Mouse (Mus musculus) intestine, embryonic 14.5 days (tissue): ENCODE measurements around the gene Vim. TPM values are rescaled to one million over a fixed set of nuclear protein-coding genes. Genes with fewer than 3 reads are reported as not detected.

Experiments
- ATAC-seq: fragments of 200-750 bp; cut with Nextera tagmentation; replicated peaks from 2 replicates; pipeline ENCODE4 v1.8.0; 2017; ENCODE audit warnings: low read depth, moderate number of reproducible peaks, moderate TSS enrichment, moderate library complexity; ENCODE audit not compliant: low FRiP score, low TSS enrichment
- DNase-seq: peaks from one replicate; pipeline ENCODE4 v3.0.0-alpha.2; 2018; ENCODE audit warnings: low spot score
- H3K27ac ChIP-seq: fragments of 300-500 bp; sonication (generic); 2 replicates; pipeline ENCODE4 v1.5.1; 2014; ENCODE audit warnings: low read depth, mild to moderate bottlenecking, control low read depth
- H3K27me3 ChIP-seq: fragments of 300-500 bp; sonication (generic); replicated peaks from 2 replicates; pipeline ENCODE4 v1.6.1; 2014; ENCODE audit warnings: low read length, control low read depth; ENCODE audit not compliant: control insufficient read depth, insufficient read depth
- H3K36me3 ChIP-seq: fragments of 300-500 bp; sonication (generic); 2 replicates; pipeline ENCODE4 v1.6.1; 2014; ENCODE audit warnings: low read length, control low read depth; ENCODE audit not compliant: control insufficient read depth, insufficient read depth
- H3K4me1 ChIP-seq: fragments of 300-500 bp; sonication (generic); replicated peaks from 2 replicates; pipeline ENCODE4 v1.6.1; 2014; ENCODE audit warnings: low read length, control low read depth, mixed read lengths; ENCODE audit not compliant: control insufficient read depth, insufficient read depth
- H3K4me2 ChIP-seq: fragments of 300-500 bp; sonication (generic); 2 replicates; pipeline ENCODE4 v1.6.1; 2014; ENCODE audit warnings: low read length
- H3K4me3 ChIP-seq: fragments of 300-500 bp; sonication (generic); 2 replicates; pipeline ENCODE4 v1.5.1; 2014; ENCODE audit warnings: low read depth, low read length, control low read depth, mixed read lengths
- H3K9ac ChIP-seq: fragments of 300-500 bp; sonication (generic); 2 replicates; pipeline ENCODE4 v1.6.1; 2014; ENCODE audit warnings: mild to moderate bottlenecking, low read length
- H3K9me3 ChIP-seq: fragments of 300-500 bp; sonication (generic); 2 replicates; pipeline ENCODE4 v1.6.1; 2016; ENCODE audit warnings: low read length, control low read depth; ENCODE audit not compliant: control insufficient read depth
- WGBS: fragments of 180-500 bp; shearing (Covaris S2); extraction: QIAGEN DNeasy Blood & Tissue Kit; methylation state at CpG from one replicate; pipeline ENCODE4 v1.1.7; 2014; 5-methylcytosine and 5-hydroxymethylcytosine counted together
- polyA plus RNA-seq: library from polyadenylated mRNA; unstranded; fragments of >200 nt; fragmentation: Nextera tagmentation; extraction: Ambion mirVana; gene quantifications from 2 replicates; pipeline ENCODE4 v1.2.1, GENCODE M21; 2014

Vim gene
- polyA plus RNA-seq, 1 experiment from 2014 or later = 503 TPM

GRCm38 (mm10) chr2:13538258-13538657, 35.5 kb upstream of the Vim start:
- WGBS = 89% methylated on average over 2 of the region's 2 CpGs
- Histone ChIP-seq H3K9ac (no peak overlapping the region), H3K27ac (no peak overlapping the region), H3K4me3 (no peak overlapping the region), H3K4me2 (no peak overlapping the region), H3K27me3 (no peaks in the 10 kb centered on the region), H3K36me3 (no peaks in the 10 kb centered on the region), H3K9me3 (no peaks in the 10 kb centered on the region), H3K4me1 (peaks cover 3% of the 10 kb centered on the region; the same call in 1 of the 2 replicates)
- ATAC-seq = no peak
- DNase-seq = no peak

GRCm38 (mm10) chr2:13538704-13539377, 34.9 kb upstream of the Vim start:
- WGBS = 38% methylated on average over 6 of the region's 6 CpGs
- Histone ChIP-seq H3K9me3 (no peaks in the 10 kb centered on the region), H3K4me1 (peaks cover 6% of the 10 kb centered on the region; the same call in 1 of the 2 replicates), H3K27me3 (no peaks in the 10 kb centered on the region), H3K4me2 (no peak overlapping the region), H3K4me3 (no peak overlapping the region), H3K36me3 (no peaks in the 10 kb centered on the region), H3K9ac (no peak overlapping the region), H3K27ac (no peak overlapping the region)
- DNase-seq = no peak
- ATAC-seq = no peak

GRCm38 (mm10) chr2:13539860-13540259, 33.9 kb upstream of the Vim start:
- no peak overlapping the region for H3K9ac ChIP-seq
- H3K27me3 ChIP-seq = no peaks in the 10 kb centered on the region
- H3K4me2 ChIP-seq = no peak overlapping the region
- no peaks in the 10 kb centered on the region for H3K9me3 ChIP-seq
- H3K4me1 ChIP-seq = peaks cover 6% of the 10 kb centered on the region; the same call in 1 of the 2 replicates
- no peak for ATAC-seq
- H3K27ac ChIP-seq = no peak overlapping the region
- DNase-seq = no peak
- no peak overlapping the region for H3K4me3 ChIP-seq
- H3K36me3 ChIP-seq = no peaks in the 10 kb centered on the region
- WGBS = 91% methylated on average over 1 of the region's 1 CpGs

- WGBS = 33% methylated on average over 8 of the region's 8 CpGs
- DNase-seq (no peak), ATAC-seq (no peak; the same call in 1 of the 2 replicates)
- Histone ChIP-seq H3K9ac (peak overlapping the region; percentile 61), H3K4me3 (peak overlapping the region; percentile 57), H3K4me2 (peak overlapping the region; percentile 52), H3K9me3 (no peaks in the 10 kb centered on the region), H3K27me3 (no peaks in the 10 kb centered on the region), H3K4me1 (peaks cover 4% of the 10 kb centered on the region; the same call in 1 of the 2 replicates), H3K27ac (peak overlapping the region; percentile 91), H3K36me3 (no peaks in the 10 kb centered on the region)
Measured at GRCm38 (mm10) chr2:13543519-13544124, 30.1 kb upstream of the Vim start.

GRCm38 (mm10) chr2:13544193-13544824, 29.4 kb upstream of the Vim start, which contains the start of gene Trdmt1:
Gene Trdmt1 (minus strand): TSS chr2:13544668.
- Histone ChIP-seq H3K27ac (peak within 1 kb of the TSS; percentile 91), H3K9ac (peak within 1 kb of the TSS; percentile 61), H3K4me2 (peak within 1 kb of the TSS; percentile 52), H3K9me3 (no peaks in the 10 kb centered on the region), H3K4me3 (peak within 1 kb of the TSS; percentile 57), H3K36me3 (no peaks in the 10 kb centered on the region), H3K4me1 (peaks cover 4% of the 10 kb centered on the region; the same call in 1 of the 2 replicates), H3K27me3 (no peaks in the 10 kb centered on the region)
- ATAC-seq = peak; percentile 98
- peak; percentile 95 for DNase-seq
- WGBS = under 1% methylated on average over 39 of the region's 39 CpGs

- Histone ChIP-seq H3K4me2 (no peak overlapping the region), H3K27me3 (no peaks in the 10 kb centered on the region), H3K9ac (no peak overlapping the region), H3K9me3 (no peaks in the 10 kb centered on the region), H3K4me3 (no peak overlapping the region), H3K36me3 (no peaks in the 10 kb centered on the region), H3K4me1 (peaks cover 1% of the 10 kb centered on the region; the same call in 1 of the 2 replicates), H3K27ac (no peak overlapping the region)
- no peak for DNase-seq
- 73% methylated on average over 3 of the region's 3 CpGs for WGBS
- ATAC-seq = no peak
Measured at GRCm38 (mm10) chr2:13548749-13549148, 25.0 kb upstream of the Vim start.

- H3K4me1 ChIP-seq = peaks cover 3% of the 10 kb centered on the region; the same call in 1 of the 2 replicates
- H3K4me2 ChIP-seq = no peak overlapping the region
- ATAC-seq (no peak), DNase-seq (no peak)
- no peak overlapping the region for H3K4me3 ChIP-seq
- H3K36me3 ChIP-seq = no peaks in the 10 kb centered on the region
- no peak overlapping the region for H3K27ac ChIP-seq
- H3K27me3 ChIP-seq = no peaks in the 10 kb centered on the region
- no peaks in the 10 kb centered on the region for H3K9me3 ChIP-seq
- 53% methylated on average over 2 of the region's 2 CpGs for WGBS
- no peak overlapping the region for H3K9ac ChIP-seq
Measured at GRCm38 (mm10) chr2:13553966-13554365, 19.8 kb upstream of the Vim start.

- DNase-seq = no peak
- Histone ChIP-seq H3K4me3 (no peak overlapping the region), H3K9ac (no peak overlapping the region), H3K27me3 (no peaks in the 10 kb centered on the region), H3K9me3 (no peaks in the 10 kb centered on the region), H3K27ac (no peak overlapping the region), H3K36me3 (no peaks in the 10 kb centered on the region), H3K4me1 (peaks cover 3% of the 10 kb centered on the region; the same call in 1 of the 2 replicates), H3K4me2 (no peak overlapping the region)
- ATAC-seq = no peak
Measured at GRCm38 (mm10) chr2:13556239-13556638, 17.5 kb upstream of the Vim start.
